ENCODE assay signal across 9 mouse cellular contexts in the genomic region with DNA sequence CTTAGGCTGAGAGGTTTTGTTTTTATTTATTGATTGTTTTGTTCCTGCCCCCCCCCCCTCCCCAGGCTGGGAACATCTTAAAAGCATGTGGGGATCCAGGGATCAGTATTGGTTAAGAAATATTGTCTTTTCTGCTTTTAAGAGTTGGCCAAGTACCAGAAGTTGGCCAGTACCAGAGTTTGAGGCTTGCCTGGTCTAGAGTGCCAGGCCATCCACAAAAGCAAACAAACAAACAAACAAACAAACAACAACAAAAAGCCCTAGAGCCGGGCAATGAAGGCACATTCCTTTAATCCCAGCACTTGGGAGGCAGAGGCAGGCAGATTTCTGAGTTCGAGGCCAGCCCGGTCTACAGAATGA. TPM values are rescaled to one million over a fixed set of nuclear protein-coding genes. Genes with fewer than 3 reads are reported as not detected.
DNase-seq lines count a peak whose midpoint lies in the region; ATAC-seq and TF ChIP-seq lines count a peak whose summit lies in the region.
"Had no signal": no experiment of that assay in that cellular context is flagged by ENCODE, and none has a peak within 500 bp of the region (broad histone marks: within the 10 kb centered on the region; RNA-seq: fewer than 3 reads in every experiment).

No protein-coding gene starts in this region.

- no peak for TF ChIP-seq POLR2A in liver, adult 2 months (IDR thresholded peaks at IDR 0.05; ENCODE audit: extremely low read depth, insufficient read depth, low read length)

- H3K4me1 ChIP-seq in liver, adult 2 months (ENCODE audit: control insufficient read depth, insufficient read depth, low read length): peaks cover 15% of the 10 kb centered on the region
- no peaks in the 10 kb centered on the region; the same call in 1 of the 2 replicates for H3K4me1 ChIP-seq in embryonic facial prominence, embryonic 14.5 days (ENCODE audit: control insufficient read depth, insufficient read depth, low read length)
- H3K4me1 ChIP-seq in liver, embryonic 11.5 days (replicated peaks; ENCODE audit: control insufficient read depth, insufficient read depth, low read length): peaks cover 12% of the 10 kb centered on the region

- H3K36me3 ChIP-seq in liver, adult 2 months (ENCODE audit: control insufficient read depth, insufficient read depth, low read length): no peaks in the 10 kb centered on the region
- H3K36me3 ChIP-seq in embryonic facial prominence, embryonic 14.5 days (ENCODE audit: control insufficient read depth, insufficient read depth, low read length): no peaks in the 10 kb centered on the region
- H3K36me3 ChIP-seq in liver, embryonic 11.5 days (ENCODE audit: control insufficient read depth, insufficient read depth, low read length): no peaks in the 10 kb centered on the region

- ATAC-seq in embryonic facial prominence, embryonic 14.5 days (ENCODE audit: low read depth): no peak
- ATAC-seq in liver, embryonic 11.5 days (replicated peaks; ENCODE audit: low FRiP score): no peak
- no peak for ATAC-seq in frontal cortex, adult (ENCODE audit: low TSS enrichment)

- 39% methylated on average over 3 of the region's 3 CpGs for WGBS in liver, adult 2 months
- WGBS in embryonic facial prominence, embryonic 14.5 days: 29% methylated on average over 3 of the region's 3 CpGs
- WGBS in liver, embryonic 11.5 days: 36% methylated on average over 3 of the region's 3 CpGs

- no peaks in the 10 kb centered on the region for H3K9me3 ChIP-seq in embryonic facial prominence, embryonic 14.5 days (ENCODE audit: control insufficient read depth, low read length)
- no peaks in the 10 kb centered on the region for H3K9me3 ChIP-seq in liver, embryonic 11.5 days (ENCODE audit: control insufficient read depth, low read length)
- H3K9me3 ChIP-seq: megakaryocyte, embryonic 14.5 days had no signal

- no peaks in the 10 kb centered on the region for H3K27me3 ChIP-seq in liver, adult 2 months (ENCODE audit: control insufficient read depth, insufficient read depth, low read length)
- no peaks in the 10 kb centered on the region for H3K27me3 ChIP-seq in embryonic facial prominence, embryonic 14.5 days (replicated peaks; ENCODE audit: control insufficient read depth, insufficient read depth, low read length)
- no peaks in the 10 kb centered on the region for H3K27me3 ChIP-seq in liver, embryonic 11.5 days (replicated peaks; ENCODE audit: control insufficient read depth, insufficient read depth, low read length)
- H3K27me3 ChIP-seq: megakaryocyte, embryonic 14.5 days had no signal

- H3K9ac ChIP-seq in liver, adult 2 months (ENCODE audit: low read depth, low read length): no peak overlapping the region
- no peak overlapping the region for H3K9ac ChIP-seq in embryonic facial prominence, embryonic 14.5 days (ENCODE audit: low read depth, low read length)
- H3K9ac ChIP-seq in liver, embryonic 11.5 days (ENCODE audit: low read depth, low read length): no peak overlapping the region

- no peaks in the 10 kb centered on the region for H3K79me2 ChIP-seq in liver, adult 2 months (ENCODE audit: control insufficient read depth, insufficient read depth, low read length)

- 0 out of 2 replicates have a peak overlapping the region, but pooled peaks have one; percentile 38 for H3K27ac ChIP-seq in liver, adult 2 months (replicated peaks; ENCODE audit: insufficient read depth, low read depth, low read length)
- H3K27ac ChIP-seq in embryonic facial prominence, embryonic 14.5 days (replicated peaks; ENCODE audit: low read depth, low read length): peak overlapping the region; percentile 82
- peak overlapping the region; percentile 46; the same call in 1 of the 2 replicates for H3K27ac ChIP-seq in liver, embryonic 11.5 days (ENCODE audit: low read depth, low read length)

- no peak overlapping the region for H3K4me2 ChIP-seq in embryonic facial prominence, embryonic 14.5 days (ENCODE audit: low read depth, low read length)
- H3K4me2 ChIP-seq in liver, embryonic 11.5 days: no peak overlapping the region

- DNase-seq in liver, adult 2 months (ENCODE audit: extremely low read depth, low read depth, low spot score): peak; percentile 24
- DNase-seq in liver: no peak
- DNase-seq in embryonic facial prominence, embryonic 14.5 days (ENCODE audit: low spot score): no peak
- DNase-seq in liver, embryonic 11.5 days (ENCODE audit: low spot score): no peak
- DNase-seq in skeletal muscle tissue, adult 2 months (ENCODE audit: low read depth, low spot score): peak; percentile 48
- no peak for DNase-seq in frontal cortex, adult 2 months (ENCODE audit: extremely low spot score in 1 of 2, low spot score in 1 of 2)
- DNase-seq in frontal cortex, postnatal 36 days (ENCODE audit: low spot score in 2 of 2): no peak

- no peak for TF ChIP-seq CTCF in liver, adult 2 months (IDR thresholded peaks at IDR 0.05; ENCODE audit: low read depth, low read length)

- H3K4me3 ChIP-seq in liver, adult 2 months (ENCODE audit: insufficient read depth, low read depth, low read length): no peak overlapping the region
- no peak overlapping the region for H3K4me3 ChIP-seq in embryonic facial prominence, embryonic 14.5 days (ENCODE audit: low read depth, low read length)
- no peak overlapping the region for H3K4me3 ChIP-seq in liver, embryonic 11.5 days (ENCODE audit: low read depth, low read length)

RNA-seq across cellular contexts. Expression of a gene that starts 5.8 kb away (rescaled TPM):
- total RNA-seq in liver, adult 2 months (2014; rRNA removed): 11.3 and 12.6 TPM in 2 replicates
- polyA plus RNA-seq in liver, adult 2 months (2012; rRNA removed): 11.4 and 13.6 TPM in 2 replicates
- 6.9 and 7.2 TPM in 2 replicates for polyA plus RNA-seq in embryonic facial prominence, embryonic 14.5 days (2014; fragmentation: Nextera tagmentation; extraction: Ambion mirVana)
- 7.3 and 7.5 TPM in 2 replicates for polyA plus RNA-seq in liver, embryonic 11.5 days (2014; fragmentation: Nextera tagmentation; extraction: Ambion mirVana)
- polyA plus RNA-seq in frontal cortex, adult 2 months (2012; rRNA removed): 3.9 TPM in 2 replicates

Comparison
In these comparisons a context has a peak if more than half of its experiments do, and no peak if none do; other contexts are left out.
1. DNase-seq: peak in liver, adult 2 months (single experiment) and skeletal muscle tissue, adult 2 months (single experiment); none in liver (single experiment), embryonic facial prominence, embryonic 14.5 days (single experiment), liver, embryonic 11.5 days (single experiment), frontal cortex, adult 2 months (0 of 2) and frontal cortex, postnatal 36 days (0 of 2).
2. Peak in every context shown above with its lines, with median percentiles within 50 percentile points of each other: H3K27ac ChIP-seq.